Mouse (Mus musculus) kidney, postnatal 14 days (tissue): ENCODE results near the gene Nploc4.
"Not testable (repeated sequence)": the region's sequence is repeated elsewhere in the genome, so short reads cannot be mapped to it uniquely, and the experiment has no call there.

Experiments
- DNase-seq: peaks from one replicate; pipeline ENCODE4 v3.0.0; 2022; ENCODE audit warnings: mixed read lengths

The Nploc4 gene

DNA sequence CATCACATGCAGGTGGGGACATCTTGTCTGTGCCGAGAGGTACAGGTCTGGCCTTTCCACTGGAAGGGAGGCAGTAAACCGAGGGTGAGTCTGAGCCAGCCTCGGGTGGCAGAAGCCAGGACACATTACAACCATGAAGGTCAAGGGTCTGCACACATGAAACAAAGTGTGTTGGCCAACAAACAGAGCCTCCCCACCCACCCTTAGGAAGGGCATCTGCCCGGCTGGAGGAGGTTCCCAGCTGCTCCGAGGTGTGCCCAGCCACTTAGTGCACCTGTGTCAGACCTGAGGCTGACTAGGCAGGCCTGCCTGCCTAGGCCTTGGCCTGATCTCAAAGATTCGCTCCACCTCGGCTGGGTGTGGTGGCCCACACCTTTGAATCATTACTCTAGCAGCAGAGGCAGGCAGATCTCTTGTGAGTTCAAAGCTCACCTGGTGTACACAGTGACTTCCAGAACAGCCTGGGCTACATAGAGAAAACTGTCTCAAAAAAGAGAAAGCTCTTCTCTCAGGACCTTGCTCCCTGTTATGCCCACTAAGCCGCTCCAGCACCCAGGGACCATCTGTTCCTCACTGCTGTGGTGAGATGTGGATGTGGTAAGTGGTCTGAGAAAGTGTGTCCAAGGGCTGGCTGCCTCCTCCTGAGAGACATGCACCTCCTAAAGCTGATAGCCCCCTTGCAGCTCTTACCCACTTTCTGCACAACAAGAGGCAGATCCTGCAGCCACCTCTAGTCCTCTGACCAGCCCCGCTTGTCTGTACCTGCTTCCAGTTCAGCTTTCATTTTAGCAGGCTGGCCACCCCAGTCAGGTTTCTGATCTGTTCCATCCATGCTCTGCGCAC, 86.0 kb downstream of the Nploc4 start:
- DNase-seq, result peak; percentile 37

DNA sequence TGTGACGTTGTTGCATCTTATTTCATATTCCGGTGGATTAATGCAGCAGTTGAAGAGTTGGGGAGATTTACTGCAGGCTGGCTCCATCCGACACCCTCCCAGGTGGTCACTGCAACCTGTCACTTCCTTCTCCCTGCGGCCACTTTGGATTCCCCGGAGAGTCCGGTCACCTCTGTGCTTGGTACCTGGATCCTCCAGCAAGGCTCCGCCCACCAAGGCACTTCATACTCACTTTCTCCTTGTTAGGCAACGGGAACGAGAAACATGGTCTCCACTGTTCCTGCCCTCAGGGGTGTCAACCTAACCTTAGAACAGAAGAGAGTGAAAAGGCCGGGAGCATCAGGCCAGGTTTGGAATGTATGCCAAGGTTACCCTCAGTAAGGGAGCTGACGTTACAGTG, 86.8 kb downstream of the Nploc4 start:
- peak; percentile 69 for DNase-seq

DNA sequence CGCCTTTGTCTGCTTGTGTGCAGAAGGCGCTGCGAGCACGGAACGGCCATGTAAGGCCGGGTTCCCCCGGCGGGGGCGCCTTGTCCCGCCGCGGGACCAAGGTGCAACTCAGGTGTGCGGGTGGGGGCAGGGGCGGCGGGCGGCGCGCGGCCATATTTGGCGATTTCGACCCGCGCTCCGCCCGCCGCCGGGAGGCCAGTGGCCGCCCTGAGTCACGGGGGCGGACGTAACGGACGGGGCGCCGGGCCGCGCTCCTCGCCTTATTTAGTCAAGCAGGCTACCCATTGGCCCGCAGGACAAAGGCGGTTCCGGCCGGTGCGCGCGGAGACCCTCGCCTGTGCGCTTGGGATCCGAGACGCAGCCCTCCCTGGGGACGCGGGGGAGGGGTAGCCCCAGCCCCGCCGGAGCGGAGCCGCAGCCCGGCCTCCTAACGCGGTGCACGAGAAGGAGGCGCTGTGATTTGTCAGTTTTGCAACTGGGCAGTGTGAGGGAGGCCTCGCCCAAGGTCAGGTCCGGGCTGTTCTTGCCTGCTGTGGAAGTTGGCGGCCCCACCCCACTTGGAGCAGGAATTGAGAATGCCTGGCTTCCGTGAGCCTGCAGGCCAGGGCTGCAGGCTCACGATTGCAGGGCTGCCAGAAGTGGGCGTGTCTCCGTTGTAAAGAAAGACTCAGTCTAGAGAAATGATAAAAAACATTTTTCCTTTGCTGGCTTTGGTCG, 87.4 kb downstream of the Nploc4 start:
- peak; percentile 96 for DNase-seq

DNA sequence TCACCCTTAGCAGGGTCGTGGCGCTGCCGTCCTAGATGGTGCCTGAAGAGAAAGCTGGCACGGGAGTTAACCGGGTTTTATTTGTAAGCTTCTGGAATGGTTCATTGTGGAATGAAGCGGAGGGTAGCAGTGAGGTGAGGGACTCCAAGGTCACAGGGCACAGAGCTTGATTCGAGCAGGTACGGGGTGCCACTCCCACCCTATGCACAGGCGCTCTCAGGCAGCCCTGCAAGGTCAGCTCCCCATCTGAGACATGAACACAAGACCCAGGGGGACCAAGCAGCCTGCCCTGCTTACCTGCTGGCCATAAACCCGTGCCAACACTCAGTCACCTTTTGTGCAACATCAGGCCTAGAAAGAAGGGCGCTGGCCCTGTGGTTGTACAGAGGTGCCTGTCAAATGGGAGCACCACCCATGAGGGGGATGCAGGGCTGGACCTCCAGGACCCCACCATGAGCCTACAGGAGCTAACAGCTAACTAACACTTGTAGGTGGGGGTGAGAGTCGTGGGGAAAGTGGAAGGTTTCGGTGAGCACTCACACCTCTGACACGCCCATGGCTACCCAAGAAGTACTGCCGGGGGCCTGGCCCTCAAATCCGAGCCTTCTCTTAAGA, 88.0 kb downstream of the Nploc4 start:
- DNase-seq, result peak; percentile 82

DNA sequence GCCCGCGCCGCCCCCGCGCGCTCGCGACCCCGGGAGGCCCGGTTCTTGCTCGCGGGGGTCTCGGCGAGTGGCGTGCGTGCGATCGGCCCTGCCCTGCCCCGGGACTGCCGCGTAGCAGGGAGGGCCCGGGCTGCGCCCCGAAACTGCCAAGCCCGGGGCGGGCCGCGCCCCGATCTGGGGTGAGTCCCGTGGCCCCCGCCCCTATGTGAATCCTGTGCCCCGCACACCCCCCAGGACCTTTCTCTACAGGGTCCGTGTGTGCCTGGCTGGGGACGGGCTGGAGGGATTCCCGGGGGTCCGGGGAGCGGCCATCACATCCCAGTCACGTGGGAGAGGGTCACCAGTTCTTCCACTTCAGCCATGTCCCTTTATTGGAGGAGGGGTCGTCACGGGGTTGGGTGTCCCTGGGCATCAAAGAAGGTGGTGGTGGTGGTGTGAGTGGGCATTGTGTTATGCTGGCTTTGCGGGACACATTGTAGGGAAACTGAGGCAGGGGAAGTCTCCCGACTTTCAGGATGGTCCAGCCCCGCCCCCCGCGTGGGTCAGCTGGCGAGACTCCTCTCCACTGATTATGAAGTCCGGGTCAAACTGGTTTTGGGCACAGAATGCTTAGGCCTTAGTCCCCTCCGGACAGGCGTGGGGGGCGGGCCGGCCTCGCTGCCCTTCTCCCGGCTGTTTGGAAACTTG, 88.7 kb downstream of the Nploc4 start:
- no peak for DNase-seq

DNA sequence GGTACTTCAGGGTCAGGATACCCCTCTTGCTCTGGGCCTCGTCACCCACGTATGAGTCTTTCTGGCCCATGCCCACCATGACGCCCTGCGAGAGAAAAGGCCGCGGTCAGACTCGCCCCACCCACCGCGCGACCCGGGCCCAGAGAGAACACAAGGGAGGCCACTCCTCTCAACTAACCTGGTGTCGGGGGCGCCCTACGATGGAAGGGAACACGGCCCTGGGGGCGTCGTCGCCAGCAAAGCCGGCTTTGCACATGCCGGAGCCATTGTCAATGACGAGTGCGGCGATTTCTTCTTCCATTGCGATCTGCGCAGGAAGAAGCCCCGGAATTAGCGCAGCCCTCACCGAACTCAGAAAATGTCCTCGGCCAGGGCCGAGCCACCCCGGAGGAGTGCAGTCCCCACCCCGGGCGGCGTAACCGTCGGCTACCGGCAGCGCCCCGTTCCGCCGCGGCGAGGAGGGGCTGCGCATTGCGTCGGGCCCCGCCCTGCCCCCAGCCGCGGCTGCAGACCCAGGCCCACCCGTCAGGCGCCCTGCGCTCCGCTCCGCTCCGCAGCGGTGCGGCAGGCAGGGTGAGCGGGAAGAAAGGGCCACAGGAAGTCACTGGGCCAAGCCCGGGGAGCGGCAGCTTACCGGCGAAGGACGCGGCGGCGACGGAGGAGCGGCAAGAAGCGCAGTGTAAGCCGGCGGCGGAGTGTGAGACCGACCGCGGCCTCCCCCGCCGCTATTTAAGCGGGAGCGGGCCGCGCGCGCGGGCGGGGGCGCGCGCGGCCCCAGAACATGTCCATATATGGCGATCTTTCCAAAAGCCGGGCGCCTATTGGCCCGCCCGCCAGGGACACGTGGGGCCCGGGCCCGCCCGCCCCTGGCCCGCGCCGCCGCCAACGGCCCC, 89.5 kb downstream of the Nploc4 start, which contains the start of gene Actg1:
TSS of gene Actg1 (minus strand) at position 752 of the 893 bp plus-strand sequence.
- peak; percentile 94 for DNase-seq

DNA sequence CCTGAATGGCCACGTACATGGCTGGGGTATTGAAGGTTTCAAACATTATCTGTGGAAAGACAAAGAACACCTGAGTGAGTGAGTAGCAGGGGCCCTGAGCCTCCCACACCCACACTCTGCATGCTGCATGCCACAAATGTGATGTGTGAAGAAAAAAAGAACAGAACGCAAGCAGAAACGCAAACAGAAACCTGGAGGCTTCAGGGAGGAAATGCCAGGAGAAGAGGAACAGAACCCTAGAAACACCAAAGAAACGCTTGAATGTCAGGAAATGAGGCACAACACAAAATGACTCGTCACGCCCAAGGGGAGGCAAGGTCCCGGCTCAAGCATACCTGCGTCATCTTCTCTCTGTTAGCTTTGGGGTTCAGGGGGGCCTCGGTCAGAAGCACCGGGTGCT, 90.2 kb downstream of the Nploc4 start:
- DNase-seq, result no peak

DNA sequence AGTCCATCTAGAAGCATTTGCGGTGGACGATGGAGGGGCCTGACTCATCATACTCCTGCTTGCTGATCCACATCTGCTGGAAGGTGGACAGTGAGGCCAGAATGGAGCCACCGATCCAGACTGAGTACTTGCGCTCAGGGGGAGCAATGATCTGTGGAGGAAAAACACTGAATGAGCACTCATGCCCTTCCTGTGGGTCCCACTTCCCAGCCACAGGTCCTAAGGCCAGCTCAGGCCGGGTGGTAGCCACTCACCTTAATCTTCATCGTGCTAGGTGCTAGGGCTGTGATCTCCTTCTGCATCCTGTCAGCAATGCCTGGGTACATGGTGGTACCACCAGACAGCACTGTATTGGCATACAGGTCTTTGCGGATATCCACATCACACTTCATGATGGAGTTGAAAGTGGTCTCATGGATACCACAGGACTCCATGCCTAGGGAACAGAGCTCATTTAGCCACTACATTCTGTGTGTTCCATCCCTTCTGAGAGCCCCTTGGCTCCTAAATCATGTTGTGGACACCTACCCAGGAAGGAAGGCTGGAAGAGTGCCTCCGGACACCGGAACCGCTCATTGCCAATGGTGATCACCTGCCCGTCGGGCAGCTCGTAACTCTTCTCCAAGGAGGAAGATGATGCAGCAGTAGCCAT, 91.0 kb downstream of the Nploc4 start:
- DNase-seq, result not testable (repeated sequence)

DNA sequence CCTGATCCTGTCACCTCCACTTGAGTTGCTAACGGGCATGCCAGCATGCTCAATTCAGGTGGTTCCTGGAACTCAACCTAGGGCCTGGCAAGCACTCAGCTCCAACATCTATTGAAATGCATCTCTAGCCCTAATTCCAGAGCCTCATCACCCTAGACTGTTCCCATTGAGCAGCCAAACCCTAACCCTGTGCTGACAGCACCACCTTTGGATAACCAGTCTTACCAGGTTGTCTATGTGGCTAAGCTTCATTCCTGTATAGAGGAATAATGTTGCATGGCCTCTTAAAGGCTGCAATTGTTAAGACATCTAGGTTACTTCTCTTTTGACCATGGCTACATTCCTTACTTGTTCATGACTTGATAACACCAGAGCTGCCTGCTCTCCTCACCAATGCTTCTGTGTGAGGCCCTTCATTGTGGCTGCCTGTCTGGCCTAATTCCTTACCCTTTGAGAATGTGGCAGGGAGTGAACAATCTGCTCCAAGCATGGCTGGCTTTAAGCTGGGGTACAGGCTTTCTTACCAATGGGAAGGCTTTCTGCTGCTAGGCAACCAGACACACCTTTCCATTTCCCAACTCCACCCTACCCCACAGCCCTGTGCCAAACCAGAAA, 92.3 kb downstream of the Nploc4 start:
- no peak for DNase-seq

DNA sequence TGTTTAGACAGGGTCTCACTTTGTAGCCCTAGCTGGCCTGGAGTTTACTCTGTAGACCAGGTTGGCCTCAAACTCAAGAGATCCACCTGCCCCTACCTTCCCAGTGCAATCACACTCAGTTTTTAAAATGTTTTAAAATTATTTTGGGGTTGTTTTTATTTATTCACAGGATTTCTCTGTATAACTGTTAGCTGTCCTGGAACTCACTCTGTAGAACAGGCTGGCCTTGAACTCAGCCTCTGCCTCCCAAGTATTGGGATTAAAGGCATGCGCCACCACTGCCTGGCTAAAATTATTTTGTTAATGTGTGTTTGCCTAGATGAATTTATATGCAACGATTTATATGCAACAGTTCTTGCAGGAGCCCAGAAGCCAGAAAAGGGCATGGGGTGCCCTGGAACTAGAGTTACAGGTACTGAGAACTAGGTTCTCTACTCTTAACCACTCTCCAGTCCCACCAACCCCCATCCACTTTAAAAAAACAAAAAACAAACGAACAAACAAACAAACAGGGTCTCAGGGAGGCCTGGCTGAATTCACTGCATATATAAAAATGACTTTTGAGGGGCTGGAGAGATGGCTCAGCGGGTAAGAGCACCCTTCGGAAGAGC, 93.1 kb downstream of the Nploc4 start:
- no peak for DNase-seq

DNA sequence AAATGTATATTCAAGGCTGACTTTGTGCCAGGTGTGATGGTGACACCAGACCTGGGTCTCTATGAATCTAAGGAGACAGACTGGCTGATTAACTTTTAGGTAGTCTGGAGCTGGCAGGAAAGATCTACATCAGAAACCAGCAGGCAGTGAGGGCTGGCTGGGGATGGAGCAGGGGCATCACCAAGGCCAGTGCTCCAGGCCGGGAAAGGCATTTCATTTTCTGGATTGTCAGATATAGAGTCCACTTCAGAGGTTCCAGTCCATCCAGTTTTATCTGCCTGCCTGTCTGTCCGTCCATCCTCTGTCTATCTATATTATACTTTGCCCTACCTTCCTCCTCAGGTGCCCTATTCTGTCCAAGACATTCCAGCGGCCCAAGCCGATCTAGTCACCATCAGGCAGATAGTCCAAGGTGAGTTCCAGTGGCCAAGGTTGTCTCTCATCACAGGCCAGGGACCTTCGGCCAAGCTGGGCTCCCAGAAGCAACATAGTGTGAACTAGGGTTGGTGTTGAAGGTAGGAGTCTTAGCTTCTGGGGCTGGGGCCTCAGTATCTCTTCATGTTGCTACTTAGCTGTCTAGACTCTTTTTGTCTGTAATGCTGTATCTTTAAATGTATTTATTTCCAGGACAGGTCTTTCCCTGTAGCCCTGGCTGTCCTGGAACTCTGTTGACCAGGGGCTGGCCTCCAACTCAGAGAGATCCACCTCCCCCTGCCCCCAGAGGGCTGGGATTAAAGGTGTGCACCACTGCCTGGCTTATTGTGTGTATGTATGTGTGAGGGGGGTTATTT, 93.8 kb downstream of the Nploc4 start:
- DNase-seq, result no peak

DNA sequence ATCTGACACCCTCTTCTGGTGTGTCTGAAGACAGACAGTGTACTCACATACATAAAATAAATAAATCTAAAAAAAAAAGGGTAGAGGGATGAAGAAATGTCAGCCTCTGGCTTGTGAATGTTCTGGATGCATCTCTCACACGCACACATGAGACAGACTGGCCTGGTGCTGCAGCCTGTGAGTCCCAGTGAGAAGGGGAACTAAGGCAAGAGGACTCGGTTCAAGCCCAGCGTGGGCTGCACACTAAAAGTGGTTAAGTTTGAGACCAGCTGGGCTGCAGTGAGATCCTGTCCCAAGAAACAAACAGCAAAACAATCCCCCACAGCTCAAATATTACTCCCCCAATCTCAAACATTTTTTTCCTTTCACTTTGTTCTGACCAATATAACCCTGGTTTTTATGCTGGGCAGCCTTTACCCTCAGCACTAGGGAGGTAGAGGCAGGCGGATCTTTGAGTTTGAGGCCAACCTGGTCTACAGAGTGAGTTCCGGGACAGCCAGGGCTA, 94.8 kb downstream of the Nploc4 start:
- DNase-seq, result no peak

DNA sequence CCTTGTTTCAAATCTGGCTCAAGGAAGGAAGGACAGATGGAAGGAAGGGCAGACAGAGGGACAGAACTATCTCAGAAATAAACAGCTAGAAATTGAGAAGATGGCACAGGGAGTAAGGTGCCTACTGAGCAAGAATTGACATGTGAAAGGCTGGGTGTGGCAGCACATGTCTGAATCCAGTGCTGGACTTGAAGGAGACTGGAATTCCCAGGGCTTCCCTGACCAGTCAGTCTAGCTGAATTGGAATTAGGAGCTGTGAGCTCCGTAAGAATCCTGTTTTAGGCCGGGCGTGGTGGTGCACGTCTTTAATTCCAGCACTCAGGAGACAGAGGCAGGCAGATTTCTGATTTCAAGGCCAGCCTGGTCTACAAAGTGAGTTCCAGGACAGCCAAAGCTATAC, 95.8 kb downstream of the Nploc4 start:
- DNase-seq, result no peak

DNA sequence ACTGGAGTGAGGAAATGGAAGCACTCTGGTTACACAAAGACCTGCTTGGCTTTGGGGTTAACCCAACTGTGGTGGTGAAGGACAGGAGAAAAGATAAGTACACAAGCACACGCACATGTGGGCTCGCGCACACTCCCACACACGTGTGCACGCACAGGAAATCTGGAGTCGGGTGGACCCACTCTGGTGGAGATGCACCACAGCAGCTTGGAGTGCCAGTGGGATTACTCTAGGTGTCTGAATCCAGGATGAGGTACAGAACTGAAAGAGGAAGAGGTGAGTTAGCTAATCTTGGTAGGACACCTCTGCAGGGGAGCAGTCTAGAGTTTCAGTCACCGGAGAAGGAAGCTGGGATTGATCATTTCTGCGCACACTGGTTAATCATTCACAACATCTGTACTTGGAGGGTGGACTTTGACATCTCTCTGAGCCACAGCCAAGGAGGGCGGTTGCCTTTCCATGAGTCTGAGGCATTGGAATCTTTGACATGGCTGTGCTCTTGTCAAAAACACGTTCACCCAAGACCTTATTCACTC, 97.5 kb downstream of the Nploc4 start:
- DNase-seq, result peak; percentile 84

DNA sequence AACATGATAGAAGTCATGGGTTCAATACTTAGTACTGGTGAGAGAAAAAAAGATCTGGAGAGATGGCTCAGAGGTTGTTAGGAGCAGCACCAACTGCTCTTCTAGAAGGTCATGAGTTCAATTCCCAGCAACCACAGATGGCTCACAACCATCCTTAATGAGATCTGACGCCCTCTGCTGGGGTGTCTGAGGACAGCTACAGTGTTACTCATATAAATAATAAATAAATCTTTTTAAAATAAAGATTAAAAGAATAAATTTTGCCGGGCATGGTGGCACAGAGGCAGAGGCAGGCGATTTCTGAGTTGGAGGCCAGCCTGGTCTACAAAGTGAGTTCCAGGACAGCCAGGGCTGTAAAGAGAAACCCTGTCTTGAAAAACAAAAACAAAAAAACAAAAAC, 98.7 kb downstream of the Nploc4 start:
- DNase-seq, result no peak

DNA sequence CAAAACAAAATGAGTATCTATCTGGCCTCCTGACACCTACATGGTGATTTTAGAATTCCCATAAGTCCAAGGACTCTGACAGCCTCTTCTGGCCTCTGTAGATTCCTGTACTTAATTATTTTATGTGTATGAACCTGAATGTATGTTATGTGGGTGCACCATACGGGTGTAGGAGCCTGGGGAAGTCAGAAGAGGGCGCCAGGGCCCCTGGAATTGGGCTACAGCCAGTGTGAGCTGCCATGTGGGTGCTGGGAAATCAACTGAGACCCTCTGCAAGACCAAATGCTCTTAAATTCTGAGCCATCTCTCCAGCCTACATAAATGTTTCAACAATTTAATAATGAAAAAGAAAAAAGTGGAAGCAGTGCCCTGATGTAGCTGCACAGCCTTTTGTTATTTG, 100.1 kb downstream of the Nploc4 start:
- DNase-seq, result no peak

DNA sequence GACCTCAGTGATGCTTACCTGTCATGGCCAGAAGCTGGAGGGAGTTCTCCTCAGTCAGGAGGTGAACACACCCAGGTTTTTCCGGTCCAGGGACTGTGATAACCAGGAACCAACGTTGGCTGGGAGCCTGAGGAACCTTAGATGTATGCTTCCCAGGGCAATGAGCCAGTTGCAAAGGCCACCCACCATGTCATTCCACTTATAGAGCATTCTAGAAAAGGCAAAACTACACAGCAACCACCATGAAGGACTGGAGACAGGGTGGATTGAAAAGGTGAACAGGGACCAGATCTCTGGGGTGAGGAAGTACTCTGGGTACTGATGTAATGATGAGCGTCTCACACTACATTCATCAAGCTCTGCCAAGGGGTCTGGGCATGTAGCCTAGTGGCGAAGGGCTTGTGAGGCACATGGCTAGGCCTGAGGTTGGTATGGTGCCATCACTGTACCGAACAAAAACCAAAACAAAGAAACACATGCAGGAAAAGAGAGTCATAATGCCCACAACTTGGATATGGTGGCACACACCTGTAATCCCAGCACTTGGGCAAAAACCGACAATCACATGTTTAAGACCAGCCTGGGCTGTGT, 102.0 kb downstream of the Nploc4 start:
- DNase-seq, result no peak
